Mouse (Mus musculus) small intestine, adult 2 months (tissue): ENCODE data around the gene P2rx7.

ENCODE experiments used
- CTCF ChIP-seq: fragments of 200-500 bp; IDR thresholded peaks from 2 replicates; pipeline ENCODE4 v1.5.1; 2012; ENCODE audit warnings: low read depth, mild to moderate bottlenecking, control low read depth, inconsistent platforms, low read length, moderate library complexity, mixed read lengths; ENCODE audit not compliant: insufficient replicate concordance, insufficient read length; ENCODE audit errors: extremely low read depth
- POLR2A ChIP-seq: fragments of 200-500 bp; IDR thresholded peaks from 2 replicates; pipeline ENCODE4 v1.6.1; 2012; ENCODE audit warnings: low read depth, mild to moderate bottlenecking, control low read depth, inconsistent platforms, low read length, moderate library complexity

DNA sequence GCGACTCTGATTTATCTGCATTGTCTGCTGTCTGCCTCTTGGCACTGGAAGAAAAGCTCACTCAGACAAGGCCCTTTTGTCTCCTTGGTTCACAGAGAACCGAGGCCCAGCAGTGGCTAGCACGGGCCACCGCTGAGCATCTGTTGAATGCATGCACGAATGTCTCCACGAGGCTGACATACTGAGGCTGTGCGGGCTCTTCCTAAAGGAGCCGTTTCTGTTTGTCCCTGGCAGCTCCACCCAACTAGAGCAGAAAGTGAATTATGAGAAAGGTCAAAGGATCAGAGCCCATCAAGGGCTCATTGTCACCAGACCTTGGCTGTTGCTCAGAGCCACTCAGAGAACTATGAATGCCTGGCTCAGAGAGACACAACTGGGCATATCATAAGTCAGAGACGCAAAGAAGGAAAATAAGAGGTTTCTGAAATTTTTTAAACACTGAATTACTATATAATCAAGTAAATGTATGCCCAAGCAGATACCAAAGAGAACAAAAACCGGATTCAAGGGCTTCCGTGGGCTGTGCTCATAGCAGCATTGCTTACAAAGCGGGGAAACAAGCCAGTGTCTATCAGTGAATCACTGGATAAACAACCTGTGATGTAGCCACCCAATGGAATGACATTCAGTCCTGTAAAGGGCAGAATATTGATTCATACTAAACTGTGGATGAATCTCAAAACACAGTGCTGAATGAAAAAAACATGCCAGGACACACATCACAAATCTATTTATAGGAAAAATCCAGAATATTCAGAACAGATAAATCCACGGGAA lies 49.9 kb downstream of the P2rx7 start:
- TF ChIP-seq CTCF = no peak
- TF ChIP-seq POLR2A = no peak
